Mouse (Mus musculus): ENCODE data around the gene Ppp1r14d.
A peak's percentile ranks its signal among the peaks of the same experiment; 100 is the strongest.

The Ppp1r14d gene

DNA sequence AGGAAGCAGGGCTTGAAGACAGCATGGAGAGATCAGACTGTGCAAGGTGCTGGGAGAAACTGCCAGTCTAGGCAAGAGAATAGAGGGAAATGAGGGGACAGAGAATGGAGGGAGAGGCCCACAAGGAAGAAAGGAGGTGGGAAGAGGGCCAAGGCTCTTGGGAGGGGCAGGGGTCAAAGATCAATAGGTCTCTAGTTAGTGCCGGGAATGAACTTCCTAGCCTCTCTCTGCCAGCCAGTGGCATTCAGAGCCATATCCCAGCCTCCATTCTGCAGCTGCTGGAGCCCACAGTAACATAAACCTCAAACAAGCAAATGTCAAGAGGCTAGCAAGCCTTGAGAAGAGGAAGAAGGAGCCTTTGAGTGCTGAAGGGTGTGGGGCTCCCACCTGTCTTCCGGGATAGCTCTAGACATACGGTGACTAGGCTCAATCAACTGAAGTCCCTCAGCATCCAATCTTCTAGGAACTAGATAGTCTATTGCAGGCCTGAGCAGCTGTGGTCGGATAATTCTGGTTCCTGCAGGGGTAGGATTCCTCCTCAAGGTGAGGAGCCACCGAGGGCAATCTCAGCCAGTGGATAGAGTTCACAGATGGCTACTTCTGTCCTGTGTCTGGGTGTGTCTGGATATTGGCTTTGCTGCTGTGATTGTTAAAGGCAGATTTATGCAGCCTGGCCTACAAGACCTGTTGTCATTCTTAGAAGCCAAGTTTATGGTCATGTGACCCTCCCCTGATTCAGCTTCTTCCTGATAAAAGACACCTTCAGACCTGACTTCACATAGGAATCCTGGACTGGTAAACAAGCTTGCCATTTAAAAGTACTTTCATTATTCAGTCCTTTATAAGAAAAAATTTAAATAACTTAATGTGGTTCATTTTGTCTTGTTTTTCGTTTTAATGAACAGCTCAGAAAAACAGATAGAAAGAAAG, at the start of gene Ppp1r14d:
TSS of gene Ppp1r14d (minus strand) at position 132 of the 930 bp plus-strand sequence.
- DNase-seq = no peak

DNA sequence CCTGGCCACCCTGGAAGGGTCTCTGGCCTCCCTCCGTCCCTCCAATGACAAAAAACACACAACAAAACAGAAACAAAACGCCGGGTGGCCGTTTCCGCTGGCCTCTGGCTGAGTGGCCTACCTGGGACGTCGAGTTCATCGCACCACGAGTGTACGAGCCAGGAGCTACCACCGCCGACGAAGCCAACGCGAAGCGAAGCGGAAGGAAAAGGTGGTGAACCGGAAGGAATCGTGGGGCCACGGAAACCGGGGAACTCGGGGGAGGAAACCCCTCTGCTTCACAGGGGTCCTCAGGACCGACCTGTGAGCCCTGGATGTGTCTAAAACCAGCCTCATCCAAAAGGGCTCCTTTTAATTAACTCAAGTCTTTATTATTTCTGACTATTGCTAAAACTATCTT, 48.1 kb upstream of the Ppp1r14d start:
- no peak for DNase-seq

DNA sequence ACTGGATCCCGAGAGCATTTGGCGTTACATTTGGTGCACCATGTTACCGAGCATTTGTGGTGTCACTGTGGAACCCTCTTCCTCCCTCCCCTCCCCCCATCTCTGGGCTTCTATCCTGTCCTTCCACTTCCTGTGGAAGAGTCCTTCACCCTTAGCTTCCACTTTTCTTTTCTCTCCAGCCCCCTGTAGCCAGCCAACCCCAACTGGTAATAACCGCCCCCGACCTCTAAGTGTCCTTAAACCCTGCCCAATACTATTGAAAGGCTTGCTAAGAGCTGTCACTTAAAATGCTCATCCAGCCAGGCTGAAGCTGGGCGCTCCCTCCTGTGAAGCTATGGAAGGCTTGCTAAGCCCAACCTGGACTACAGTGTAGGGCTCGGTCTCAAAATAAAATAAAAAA, 47.2 kb upstream of the Ppp1r14d start:
- DNase-seq = no peak

DNA sequence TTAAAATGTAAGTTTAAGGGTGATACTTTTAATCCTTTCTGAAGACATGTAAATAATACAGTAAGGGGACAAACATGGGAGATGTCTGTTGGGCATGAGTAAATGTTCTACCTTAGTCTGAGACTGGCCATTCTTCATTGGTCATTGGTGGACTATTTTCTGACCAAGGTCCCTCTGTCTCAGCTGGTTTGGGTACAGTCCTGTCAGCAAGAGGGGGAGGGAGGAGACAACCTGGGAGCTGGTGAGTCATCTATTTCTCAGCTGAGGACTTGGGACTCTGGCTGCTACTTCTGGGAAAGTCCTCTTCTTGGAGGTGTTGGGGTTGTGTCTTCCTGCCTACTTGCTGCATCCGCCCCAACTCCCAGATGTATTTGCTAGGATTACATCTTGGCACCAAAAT, 44.4 kb upstream of the Ppp1r14d start:
- DNase-seq = no peak

DNA sequence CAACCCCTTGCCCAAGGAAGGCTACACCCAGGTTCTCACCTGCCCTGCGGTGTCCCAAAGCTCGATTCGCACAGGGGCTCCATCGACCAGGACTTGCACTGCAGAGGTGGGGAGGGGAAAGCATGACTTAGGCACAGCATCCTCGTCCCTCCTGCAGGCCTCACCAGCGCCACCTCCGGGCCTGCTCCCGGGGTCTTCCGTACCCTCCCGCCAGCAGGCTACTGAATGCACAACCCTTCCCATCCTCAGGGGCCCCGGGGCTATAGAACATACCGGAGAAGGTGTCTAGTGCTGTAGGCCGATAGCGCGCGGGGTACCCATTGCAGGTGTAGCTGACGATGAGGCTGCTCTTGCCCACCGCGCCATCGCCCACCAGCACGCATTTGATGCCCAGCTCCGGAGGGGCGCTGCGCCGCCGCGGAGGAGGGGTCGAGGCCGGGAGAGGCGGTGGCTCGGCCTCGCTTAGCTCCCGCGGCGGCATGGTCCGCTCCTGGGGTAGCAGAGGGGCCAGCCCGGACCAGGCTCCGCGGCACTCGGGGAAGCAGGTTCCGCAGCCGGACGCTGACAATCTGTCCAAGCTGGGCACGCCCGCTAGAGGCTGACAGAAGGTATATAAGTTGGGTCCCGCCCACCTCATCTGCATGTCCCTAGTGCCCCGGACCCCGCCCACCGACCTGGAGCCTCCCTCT, 41.1 kb upstream of the Ppp1r14d start, which contains the start of gene Rhov:
TSS of gene Rhov (minus strand) at position 630 of the 689 bp plus-strand sequence.
- DNase-seq = peak; percentile 85 to 91

DNA sequence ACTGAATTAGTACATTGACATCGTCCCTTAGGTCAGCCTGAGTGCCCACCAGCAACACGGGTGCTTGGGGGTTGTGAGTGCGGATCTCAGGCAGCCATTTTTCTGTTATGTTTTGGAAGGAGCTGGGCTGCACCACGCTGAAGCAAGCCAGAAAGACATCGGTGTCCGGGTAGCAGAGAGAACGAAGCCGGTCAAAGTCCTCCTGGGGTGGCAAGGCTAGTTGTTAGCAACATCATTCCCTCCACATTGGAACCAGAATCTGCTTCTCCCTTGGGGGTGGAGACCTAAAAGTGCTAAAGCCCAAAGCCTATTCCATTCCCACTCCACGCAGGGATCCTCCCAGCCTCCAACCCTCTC, 40.6 kb upstream of the Ppp1r14d start:
- DNase-seq = no peak

DNA sequence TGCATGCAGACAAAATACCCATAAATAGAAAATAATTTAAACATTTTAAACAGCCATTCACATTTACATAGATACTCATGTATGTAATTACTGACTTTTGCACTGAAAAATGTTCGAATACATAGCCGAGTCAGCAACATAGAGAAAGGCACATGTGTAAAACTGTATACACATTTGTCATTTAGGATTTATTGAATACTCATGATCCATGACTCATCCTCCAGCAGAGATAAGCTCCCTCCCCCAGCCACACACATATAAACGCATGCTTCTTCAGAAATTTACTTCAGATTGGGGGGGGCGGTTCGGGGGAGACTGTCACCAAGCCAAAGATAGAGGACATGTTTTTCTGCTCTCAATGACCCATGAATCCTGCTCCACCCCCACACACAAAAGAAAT, 34.1 kb upstream of the Ppp1r14d start:
- DNase-seq = no peak

DNA sequence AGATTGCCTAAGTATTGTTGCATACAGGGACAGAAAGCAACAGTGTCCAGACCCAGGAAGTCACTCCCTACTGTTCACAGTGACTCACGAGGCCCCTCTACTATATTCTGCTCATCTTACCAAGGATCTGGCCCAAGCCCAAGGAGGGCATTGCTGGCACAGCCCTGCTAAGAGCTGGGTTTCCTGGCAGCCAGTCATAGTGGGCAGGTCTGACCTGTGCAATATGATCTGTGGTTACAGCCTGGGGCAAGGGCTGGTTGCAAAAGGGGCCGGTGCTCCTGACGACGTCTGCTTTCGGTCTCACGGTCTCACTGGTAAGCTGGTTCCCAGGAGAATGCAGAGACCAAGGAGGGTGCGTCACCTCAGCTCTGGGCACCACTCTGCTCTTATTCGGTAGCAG, 33.3 kb upstream of the Ppp1r14d start:
- peak in 1 of 2 experiments; percentile 8 for DNase-seq

DNA sequence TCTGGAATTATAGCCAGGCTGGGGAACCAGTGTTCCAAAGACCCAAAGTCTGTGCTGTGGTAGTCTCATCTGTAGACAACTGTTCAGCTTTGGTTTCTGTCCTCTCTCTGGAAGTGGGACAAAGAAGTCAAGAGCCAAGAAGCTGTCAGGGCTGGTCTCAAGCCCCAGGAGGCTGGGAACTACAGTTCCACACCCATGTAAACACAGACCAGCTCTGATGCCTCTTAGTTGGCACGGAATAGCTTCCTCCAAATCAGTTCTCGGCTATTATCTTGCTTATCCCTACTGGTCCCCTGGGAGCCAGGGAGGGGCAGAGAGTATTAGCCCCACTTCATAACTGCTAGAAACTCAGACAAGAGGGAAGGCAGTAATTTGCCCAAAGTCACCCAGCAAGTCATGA, 31.6 kb upstream of the Ppp1r14d start:
- DNase-seq = no peak

DNA sequence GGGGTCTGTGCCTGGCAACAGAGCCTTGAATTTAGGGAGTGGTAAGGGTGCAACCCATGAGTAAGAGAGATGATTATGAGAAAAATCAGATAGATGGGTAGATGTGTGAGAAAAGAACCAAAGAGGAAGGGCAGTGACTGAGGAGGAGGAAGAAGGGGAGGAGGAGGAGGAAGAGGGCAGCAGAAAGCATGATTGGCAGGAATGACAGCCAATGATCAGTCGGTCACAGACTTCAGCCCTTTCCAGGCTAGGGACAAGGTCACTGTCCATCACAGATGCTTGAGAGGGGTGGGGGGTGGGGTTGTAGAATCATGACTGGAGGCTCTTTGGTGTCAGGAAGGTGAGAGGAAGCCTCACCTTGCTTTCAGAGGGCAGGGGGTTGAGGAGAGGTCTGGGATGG, 30.8 kb upstream of the Ppp1r14d start:
- DNase-seq = no peak

DNA sequence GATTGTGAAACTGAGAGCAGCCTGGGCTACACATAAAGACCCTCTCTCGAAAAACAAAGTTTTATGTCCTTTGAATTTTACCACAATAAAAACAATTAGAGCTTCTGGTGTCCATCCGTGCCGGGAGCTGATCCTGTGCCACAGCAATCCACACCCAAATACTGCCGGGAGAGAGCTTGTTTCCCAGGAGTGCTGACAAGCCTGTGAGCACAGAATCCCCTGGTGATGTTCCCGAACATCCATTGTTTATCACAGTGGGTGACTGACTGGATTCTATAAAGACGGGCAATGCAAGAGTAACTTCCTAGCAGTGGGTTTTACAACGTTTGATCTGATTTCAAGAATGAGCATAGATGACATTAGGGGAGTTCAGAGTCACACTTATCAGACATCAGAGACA, 25.3 kb upstream of the Ppp1r14d start:
- DNase-seq = no peak

DNA sequence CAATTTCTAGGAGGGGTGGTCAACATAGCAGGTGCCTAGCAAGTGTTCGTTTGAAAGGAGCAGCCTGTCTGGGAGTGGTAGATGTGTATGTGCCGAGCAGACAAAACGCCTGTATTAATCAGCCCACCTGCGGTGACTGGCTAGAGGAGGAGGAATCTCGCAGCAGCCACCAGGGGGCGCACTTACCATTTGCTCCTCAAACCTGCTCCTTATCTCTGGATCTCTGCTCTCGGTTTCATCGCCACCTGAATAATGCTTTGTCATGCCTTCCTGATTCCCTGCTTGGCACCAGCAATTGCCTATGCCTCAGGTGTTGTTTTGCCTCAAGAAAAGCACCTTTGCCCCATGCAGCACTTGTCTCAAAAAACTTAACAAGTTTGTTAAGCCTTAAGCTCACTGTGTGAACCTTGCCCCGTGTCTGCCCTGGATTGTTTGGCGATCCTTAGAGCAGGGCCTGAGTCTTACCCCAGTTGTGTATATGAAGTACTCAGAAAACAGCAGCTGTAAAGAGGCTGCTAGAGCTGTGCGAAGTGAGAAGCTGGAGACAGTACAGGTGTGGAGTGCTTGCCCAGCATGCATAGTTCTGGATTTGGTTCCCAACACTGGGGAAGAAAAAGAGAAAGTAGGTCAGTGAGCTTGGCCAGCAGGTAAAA, 21.2 kb upstream of the Ppp1r14d start:
- peak; percentile 86 to 92 for DNase-seq

DNA sequence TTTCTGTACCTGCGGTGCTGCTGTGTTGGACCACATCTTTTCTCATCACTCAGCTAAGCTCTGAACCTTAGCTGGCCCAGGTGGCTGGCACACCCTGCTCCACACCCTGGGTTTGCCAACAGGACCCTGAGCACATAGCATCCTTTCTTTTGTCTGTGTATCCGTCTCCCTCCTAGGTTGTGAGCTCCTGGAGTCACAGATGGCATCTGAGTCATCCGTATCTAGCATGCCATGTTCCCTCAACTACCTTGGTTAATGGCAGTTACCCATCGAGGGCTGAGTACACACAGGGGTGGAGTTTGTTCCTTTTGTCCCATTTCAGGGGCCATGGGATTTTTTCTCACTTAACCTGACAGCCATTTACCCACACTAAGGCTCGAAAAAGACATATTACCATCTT, 20.7 kb upstream of the Ppp1r14d start:
- peak; percentile 23 for DNase-seq

DNA sequence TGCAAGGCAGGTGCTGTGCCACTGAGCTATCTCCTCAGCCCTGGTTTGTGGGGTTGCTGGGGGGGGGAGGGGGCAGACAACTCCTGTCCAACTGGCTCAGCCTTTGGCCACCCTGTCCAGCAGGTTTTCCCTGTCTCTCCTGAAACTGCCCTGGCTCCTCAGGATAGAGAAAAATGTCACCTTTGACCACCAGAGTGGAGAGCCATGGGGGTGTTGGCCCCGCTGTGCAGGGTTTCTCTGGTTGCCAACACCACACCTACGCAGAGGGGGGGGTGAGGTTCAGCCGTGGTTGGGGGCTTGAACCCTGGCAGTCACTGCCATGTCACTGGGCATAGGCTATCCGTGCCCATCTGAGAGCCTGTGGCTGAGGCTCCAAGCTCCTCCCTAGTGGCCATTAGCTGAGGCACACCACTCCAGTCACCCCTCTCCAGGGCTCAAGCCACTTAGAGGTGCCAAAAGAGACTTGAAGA, 19.9 kb upstream of the Ppp1r14d start:
- DNase-seq = no peak

DNA sequence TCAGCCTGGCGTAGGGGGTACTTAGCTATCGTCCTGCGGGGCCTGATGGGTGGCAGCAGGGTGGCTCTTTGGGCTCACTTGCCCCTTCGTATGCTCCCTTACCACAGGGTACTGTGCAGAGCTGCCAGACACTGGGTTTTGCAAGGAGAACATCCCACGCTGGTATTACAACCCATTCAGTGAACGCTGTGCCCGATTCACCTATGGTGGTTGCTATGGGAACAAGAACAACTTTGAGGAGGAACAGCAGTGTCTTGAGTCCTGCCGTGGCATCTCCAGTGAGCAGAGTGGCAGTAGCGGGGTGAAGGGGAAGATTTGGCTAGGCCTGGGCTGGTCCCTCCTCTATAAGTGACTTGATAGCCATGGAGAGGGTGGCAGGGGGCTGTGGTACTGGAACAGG, 18.2 kb upstream of the Ppp1r14d start:
- DNase-seq = no peak

DNA sequence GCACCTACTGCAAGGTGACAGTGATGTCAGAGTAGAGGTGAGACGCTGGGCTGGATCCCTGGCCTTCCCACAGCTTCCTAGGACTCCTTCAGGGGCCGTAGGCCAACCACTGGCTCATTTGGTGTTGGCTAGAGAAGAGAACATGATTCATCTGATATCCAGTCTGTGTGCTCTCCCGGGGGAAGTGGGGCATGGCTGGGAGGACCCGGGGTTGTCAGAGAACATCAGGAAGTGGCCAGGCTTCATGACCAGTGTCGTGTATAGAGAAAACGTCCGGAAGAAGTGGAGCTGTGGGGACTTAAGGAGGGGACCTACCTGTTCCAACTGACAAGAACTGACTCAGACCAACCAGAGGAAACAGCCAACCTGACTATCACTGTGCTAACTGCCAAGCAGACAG, 15.5 kb upstream of the Ppp1r14d start:
- DNase-seq = no peak

DNA sequence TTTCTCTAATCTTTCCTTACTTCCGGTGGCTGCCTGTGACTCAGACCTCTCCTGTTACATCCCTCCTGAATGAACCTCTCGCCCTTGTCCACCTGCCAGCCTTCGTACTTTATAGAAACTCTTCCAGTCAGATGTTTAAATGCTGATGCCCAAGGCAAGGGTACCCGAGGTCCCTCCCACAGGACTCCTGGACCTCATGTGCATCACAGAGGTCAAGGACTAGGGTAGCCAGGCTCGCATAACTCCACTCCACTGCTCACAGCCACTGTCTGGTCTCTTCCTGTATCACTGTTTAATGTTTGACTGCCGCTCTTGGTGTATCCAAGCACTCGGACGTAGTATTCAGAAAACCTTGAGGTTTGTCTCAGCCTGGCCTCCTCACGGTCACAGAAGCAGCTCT, 12.8 kb upstream of the Ppp1r14d start:
- DNase-seq = no peak

DNA sequence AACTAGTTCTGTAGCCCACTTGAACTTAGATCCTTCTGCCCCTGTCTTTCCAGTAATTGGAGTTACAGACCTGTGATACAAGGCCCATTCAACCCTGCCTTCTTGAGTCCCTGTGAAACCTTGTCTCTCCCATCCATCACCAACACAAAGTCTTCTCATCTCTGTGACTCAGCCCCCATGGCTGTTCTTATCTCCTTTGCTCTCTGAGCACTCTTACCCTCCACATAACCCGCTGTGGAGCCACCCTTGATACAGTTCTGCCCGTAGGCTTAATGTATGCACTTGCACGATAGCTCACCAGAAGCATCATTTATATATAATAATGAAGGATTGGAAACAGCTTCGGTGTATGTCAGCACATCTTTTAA, 11.1 kb upstream of the Ppp1r14d start:
- DNase-seq = no peak

DNA sequence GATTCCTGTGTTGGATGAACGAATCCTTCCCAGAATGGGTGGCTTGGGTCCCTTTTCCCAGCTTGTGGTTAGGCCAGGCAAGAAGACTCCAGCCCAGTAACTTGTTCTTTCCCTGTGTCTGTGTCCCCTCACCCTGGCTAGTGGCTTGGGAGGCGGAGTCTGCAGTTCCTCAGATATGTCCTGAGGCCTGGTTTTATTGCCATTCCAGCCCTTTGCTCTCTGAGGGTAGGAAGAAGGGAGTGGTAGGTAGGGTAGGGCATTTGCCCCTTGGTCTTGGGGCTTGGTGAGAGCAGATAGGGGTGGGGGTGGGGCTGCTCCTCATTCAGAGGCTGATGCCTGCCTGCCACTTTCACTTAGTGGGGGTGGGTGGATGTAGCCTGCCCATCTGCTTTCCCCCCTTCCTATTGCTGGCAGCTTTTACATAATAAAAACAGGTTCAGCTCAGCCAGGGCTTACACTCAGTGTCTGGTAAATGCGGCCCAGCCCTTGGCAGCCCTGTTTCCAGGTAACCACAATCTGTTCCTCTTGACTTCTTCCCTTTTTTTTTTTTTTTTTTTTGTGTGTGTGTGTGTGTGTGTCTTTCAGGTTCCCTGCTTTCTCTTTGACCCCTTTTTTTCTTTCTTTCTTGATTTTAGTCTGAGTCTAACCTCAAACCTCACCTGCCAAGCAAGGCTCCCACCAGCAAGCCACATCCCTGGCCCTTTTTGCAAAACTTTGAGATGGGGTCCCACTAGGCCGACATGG, 10.5 kb upstream of the Ppp1r14d start:
- DNase-seq = no peak

DNA sequence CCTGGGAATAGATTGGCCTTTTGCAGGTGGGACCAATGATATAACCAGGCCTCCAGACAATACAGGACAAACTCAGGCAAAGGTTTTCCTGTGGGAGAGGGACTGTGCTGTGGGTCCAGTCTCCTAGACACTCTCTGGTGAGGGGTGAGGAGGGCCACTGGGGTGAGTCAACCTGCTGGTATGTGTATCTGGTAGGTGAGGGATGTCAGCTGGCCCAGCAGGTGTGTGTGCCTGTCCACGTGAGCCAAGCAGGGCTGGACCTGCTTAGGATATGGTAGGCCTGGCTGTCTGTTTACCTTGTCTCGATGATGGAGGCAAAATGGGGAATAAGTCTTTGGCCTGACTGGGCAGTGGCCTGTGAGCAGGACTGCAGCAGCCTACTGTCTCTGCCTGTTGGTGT, 9.0 kb upstream of the Ppp1r14d start:
- DNase-seq = no peak

DNA sequence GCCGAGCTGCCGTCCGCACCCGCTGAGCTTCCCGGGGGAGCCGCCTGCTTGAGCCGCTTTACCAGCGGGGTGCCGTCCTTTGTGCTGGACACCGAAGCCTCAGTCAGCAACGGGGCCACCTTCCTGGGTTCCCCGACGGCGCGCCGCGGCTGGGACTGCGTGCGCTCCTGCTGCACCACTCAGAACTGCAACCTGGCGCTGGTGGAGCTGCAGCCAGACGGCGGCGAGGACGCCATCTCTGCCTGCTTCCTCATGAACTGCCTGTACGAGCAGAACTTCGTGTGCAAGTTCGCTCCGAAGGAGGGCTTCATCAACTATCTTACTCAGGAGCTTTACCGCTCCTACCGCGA, 8.1 kb upstream of the Ppp1r14d start:
- DNase-seq = no peak

DNA sequence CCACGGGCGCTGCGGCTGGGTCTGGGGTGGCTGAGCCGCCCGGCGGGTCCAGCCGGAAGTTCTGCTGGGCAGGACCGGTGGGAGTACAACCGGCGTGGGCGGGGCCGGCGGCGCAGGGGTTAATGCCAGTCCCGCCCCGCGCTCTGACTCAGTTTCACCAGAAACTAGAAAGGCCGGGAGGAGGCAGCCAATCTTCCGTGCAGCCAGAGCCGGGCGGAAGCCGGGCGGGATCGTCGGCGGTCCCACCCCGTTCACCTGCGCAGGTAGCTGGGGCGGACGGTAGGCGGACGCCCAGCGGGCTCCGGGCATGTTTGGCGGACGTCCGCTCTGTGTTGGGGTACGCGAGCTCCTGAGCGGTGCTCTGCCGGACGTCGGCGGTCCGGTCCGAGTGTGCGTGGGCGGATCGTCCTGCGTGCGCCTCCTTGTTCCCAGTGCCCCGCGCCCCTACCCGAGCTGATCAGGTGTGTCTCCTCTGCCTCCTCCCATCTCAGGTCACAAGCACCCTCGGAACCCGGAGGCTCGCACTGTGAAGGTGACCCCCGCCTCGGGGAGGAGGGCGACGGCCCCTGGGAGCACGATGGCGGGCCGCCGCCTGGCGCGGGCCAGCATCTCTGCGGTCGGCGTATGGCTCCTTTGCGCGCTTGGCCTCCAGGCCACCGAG, 7.6 kb upstream of the Ppp1r14d start, which contains the start of gene Spint1:
TSS of gene Spint1 (plus strand) at position 153 of the 661 bp plus-strand sequence.
- no peak for DNase-seq

Measured in cerebellum, adult 18-20 months (tissue).